Mouse (Mus musculus): ENCODE results near the gene Rad54l2. TPM values are rescaled to one million over a fixed set of nuclear protein-coding genes. Genes with fewer than 3 reads are reported as not detected.

The Rad54l2 gene
- polyA plus RNA-seq, 1 experiment from 2014 or later = 13.1 TPM

- ChIA-PET POLR2A (interaction anchor here (1.0 to 1.2 kb wide), 4 partner anchors 8 to 102 kb away, joined by 3 to 5 read pairs (median 3); no protein-coding TSS in a partner anchor), CTCF (interaction anchor here (1.2 to 1.7 kb wide), 2 partner anchors 14 to 102 kb away, joined by 3 read pairs; no protein-coding TSS in a partner anchor)
- no peak for TF ChIP-seq CTCF (IDR thresholded peaks at IDR 0.05)
- in situ Hi-C loops (cut with MboI; ENCODE audit: low pct_unique_long_range_greater_than_20kb) = no loop called here
- ATAC-seq (peak; percentile 32), DNase-seq (ENCODE audit: low read depth, low spot score) (peak; percentile 4)
- no peaks in the 10 kb centered on the region for H3K27me3 ChIP-seq
These were observed 799 bp downstream of the Rad54l2 start for GRCm38 (mm10) chr9:106787979-106788811.

GRCm38 (mm10) chr9:106785206-106785605 lies 3.8 kb downstream of the Rad54l2 start:
- CTCF ChIA-PET = no interaction called here

GRCm38 (mm10) chr9:106783554-106783953 lies 5.4 kb downstream of the Rad54l2 start:
- in situ Hi-C loops (cut with MboI; ENCODE audit: low pct_unique_long_range_greater_than_20kb) = no loop called here
- ChIA-PET POLR2A (no interaction called here), CTCF (no interaction called here)
- no peak for ATAC-seq
- no peak for TF ChIP-seq CTCF (IDR thresholded peaks at IDR 0.05)
- no peak for DNase-seq (ENCODE audit: low read depth, low spot score)
- H3K27me3 ChIP-seq = no peaks in the 10 kb centered on the region

More at GRCm38 (mm10) chr9:106785206-106785605, 3.8 kb downstream of the Rad54l2 start:
- in situ Hi-C loops (cut with MboI; ENCODE audit: low pct_unique_long_range_greater_than_20kb) = no loop called here
- no peaks in the 10 kb centered on the region for H3K27me3 ChIP-seq
- TF ChIP-seq CTCF (IDR thresholded peaks at IDR 0.05) = no peak
- DNase-seq (ENCODE audit: low read depth, low spot score) (no peak), ATAC-seq (no peak)
- POLR2A ChIA-PET = no interaction called here

- no peak for TF ChIP-seq CTCF (IDR thresholded peaks at IDR 0.05)
- ChIA-PET POLR2A (interaction anchor here (1.0 kb wide), 1 partner anchor 9 kb away, joined by 3 read pairs; the partner anchor contains the start of gene Rad54l2), CTCF (no interaction called here)
- no peak for DNase-seq (ENCODE audit: low read depth, low spot score)
- in situ Hi-C loops (cut with MboI; ENCODE audit: low pct_unique_long_range_greater_than_20kb) = no loop called here
- H3K27me3 ChIP-seq = no peaks in the 10 kb centered on the region
- ATAC-seq = no peak
These were observed 8.9 kb downstream of the Rad54l2 start for GRCm38 (mm10) chr9:106780086-106780485.

GRCm38 (mm10) chr9:106778319-106778718 lies 10.7 kb downstream of the Rad54l2 start:
- TF ChIP-seq CTCF (IDR thresholded peaks at IDR 0.05) = no peak
- ChIA-PET POLR2A (no interaction called here), CTCF (no interaction called here)
- ATAC-seq = no peak
- DNase-seq (ENCODE audit: low read depth, low spot score) = no peak
- H3K27me3 ChIP-seq = no peaks in the 10 kb centered on the region
- in situ Hi-C loops (cut with MboI; ENCODE audit: low pct_unique_long_range_greater_than_20kb) = no loop called here

- no peaks in the 10 kb centered on the region for H3K27me3 ChIP-seq
- DNase-seq (ENCODE audit: low read depth, low spot score) (no peak), ATAC-seq (no peak)
- POLR2A ChIA-PET = no interaction called here
- CTCF ChIA-PET = no interaction called here
- in situ Hi-C loops (cut with MboI; ENCODE audit: low pct_unique_long_range_greater_than_20kb) = no loop called here
- no peak for TF ChIP-seq CTCF (IDR thresholded peaks at IDR 0.05)
These were observed 11.6 kb downstream of the Rad54l2 start for GRCm38 (mm10) chr9:106777423-106777822.

- no peak for ATAC-seq
- ChIA-PET POLR2A (no interaction called here), CTCF (no interaction called here)
- in situ Hi-C loops (cut with MboI; ENCODE audit: low pct_unique_long_range_greater_than_20kb) = no loop called here
- TF ChIP-seq CTCF (IDR thresholded peaks at IDR 0.05) = no peak
- no peaks in the 10 kb centered on the region for H3K27me3 ChIP-seq
- no peak for DNase-seq (ENCODE audit: low read depth, low spot score)
These were observed 12.9 kb downstream of the Rad54l2 start for GRCm38 (mm10) chr9:106776116-106776515.

- ChIA-PET POLR2A (no interaction called here), CTCF (interaction anchor here (1.1 to 1.2 kb wide), 2 partner anchors 14 to 22 kb away, joined by 3 read pairs; no protein-coding TSS in a partner anchor)
- ATAC-seq = no peak
- in situ Hi-C loops (cut with MboI; ENCODE audit: low pct_unique_long_range_greater_than_20kb) = no loop called here
- no peak for TF ChIP-seq CTCF (IDR thresholded peaks at IDR 0.05)
- no peaks in the 10 kb centered on the region for H3K27me3 ChIP-seq
- DNase-seq (ENCODE audit: low read depth, low spot score) = no peak
These were observed 17.2 kb downstream of the Rad54l2 start for GRCm38 (mm10) chr9:106771770-106772169.

- in situ Hi-C loops (cut with MboI; ENCODE audit: low pct_unique_long_range_greater_than_20kb) = no loop called here
- CTCF ChIA-PET = no interaction called here
- no peak for TF ChIP-seq CTCF (IDR thresholded peaks at IDR 0.05)
These were observed 18.8 kb downstream of the Rad54l2 start for GRCm38 (mm10) chr9:106770216-106770615.

GRCm38 (mm10) chr9:106769781-106770180 lies 19.2 kb downstream of the Rad54l2 start:
- TF ChIP-seq CTCF (IDR thresholded peaks at IDR 0.05) = no peak
- DNase-seq (ENCODE audit: low read depth, low spot score) = no peak
- no peaks in the 10 kb centered on the region for H3K27me3 ChIP-seq
- ATAC-seq = no peak
- POLR2A ChIA-PET = interaction anchor here (0.6 to 0.7 kb wide), 2 partner anchors 19 to 22 kb away, joined by 3 read pairs; no protein-coding TSS in a partner anchor
- CTCF ChIA-PET = no interaction called here
- in situ Hi-C loops (cut with MboI; ENCODE audit: low pct_unique_long_range_greater_than_20kb) = no loop called here

More at GRCm38 (mm10) chr9:106770216-106770615, 18.8 kb downstream of the Rad54l2 start:
- H3K27me3 ChIP-seq = no peaks in the 10 kb centered on the region
- no peak for DNase-seq (ENCODE audit: low read depth, low spot score)
- POLR2A ChIA-PET = interaction anchor here (0.6 kb wide), 1 partner anchor 22 kb away, joined by 3 read pairs; no protein-coding TSS in a partner anchor
- no peak for ATAC-seq

GRCm38 (mm10) chr9:106756421-106756820 lies 32.6 kb downstream of the Rad54l2 start:
- DNase-seq (ENCODE audit: low read depth, low spot score) = no peak
- ChIA-PET CTCF (no interaction called here), POLR2A (no interaction called here)
- TF ChIP-seq CTCF (IDR thresholded peaks at IDR 0.05) = no peak
- ATAC-seq = no peak
- H3K27me3 ChIP-seq = no peaks in the 10 kb centered on the region
- in situ Hi-C loops (cut with MboI; ENCODE audit: low pct_unique_long_range_greater_than_20kb) = no loop called here
